Mouse (Mus musculus) limb, embryonic 11.5 days (tissue): ENCODE results near the gene Myh7. TPM values are rescaled to one million over a fixed set of nuclear protein-coding genes. Genes with fewer than 3 reads are reported as not detected.

Experiments
- ATAC-seq: fragments of 200-750 bp; cut with Nextera tagmentation; 2 replicates; pipeline ENCODE4 v1.8.0; 2017; ENCODE audit warnings: low read depth; ENCODE audit not compliant: insufficient number of reproducible peaks, low FRiP score, low TSS enrichment
- DNase-seq: peaks from one replicate; pipeline ENCODE4 v3.0.0-alpha.2; 2015; ENCODE audit warnings: low spot score
- H3K27ac ChIP-seq: fragments of 300-500 bp; sonication (generic); replicated peaks from 2 replicates; pipeline ENCODE4 v1.5.1; 2014; ENCODE audit warnings: low read depth, mild to moderate bottlenecking, low read length
- H3K27me3 ChIP-seq: fragments of 300-500 bp; sonication (generic); 2 replicates; pipeline ENCODE4 v1.6.1; 2014; ENCODE audit warnings: mild to moderate bottlenecking, low read length, mixed read lengths; ENCODE audit not compliant: control insufficient read depth, insufficient read depth
- H3K36me3 ChIP-seq: fragments of 300-500 bp; sonication (generic); 2 replicates; pipeline ENCODE4 v1.6.1; 2014; ENCODE audit warnings: mild to moderate bottlenecking, low read length, moderate library complexity, mixed read lengths; ENCODE audit not compliant: control insufficient read depth, insufficient read depth
- H3K4me1 ChIP-seq: fragments of 300-500 bp; sonication (generic); 2 replicates; pipeline ENCODE4 v1.6.1; 2014; ENCODE audit warnings: low read length, mixed read lengths; ENCODE audit not compliant: control insufficient read depth, insufficient read depth
- H3K4me2 ChIP-seq: fragments of 300-500 bp; sonication (generic); 2 replicates; pipeline ENCODE4 v1.6.1; 2014; ENCODE audit warnings: low read depth, mild to moderate bottlenecking, moderate library complexity; ENCODE audit not compliant: severe bottlenecking
- H3K4me3 ChIP-seq: fragments of 300-500 bp; sonication (generic); 2 replicates; pipeline ENCODE4 v1.5.1; 2014; ENCODE audit warnings: low read depth, low read length
- H3K9ac ChIP-seq: fragments of 300-500 bp; sonication (generic); 2 replicates; pipeline ENCODE4 v1.6.1; 2014; ENCODE audit warnings: mild to moderate bottlenecking, low read length
- H3K9me3 ChIP-seq: fragments of 300-500 bp; sonication (generic); 2 replicates; pipeline ENCODE4 v1.6.1; 2016; ENCODE audit warnings: low read length; ENCODE audit not compliant: control insufficient read depth
- WGBS: fragments of 180-500 bp; shearing (Covaris S2); extraction: QIAGEN DNeasy Blood & Tissue Kit; methylation state at CpG from one replicate; pipeline ENCODE4 v1.1.7; 2014; 5-methylcytosine and 5-hydroxymethylcytosine counted together
- polyA plus RNA-seq: library from polyadenylated mRNA; unstranded; fragments of >200 nt; fragmentation: Nextera tagmentation; extraction: Ambion mirVana; gene quantifications from 2 replicates; pipeline ENCODE4 v1.2.1, GENCODE M21; 2014

The Myh7 gene
- polyA plus RNA-seq, 1 experiment from 2014 or later: 1.5 TPM

DNA sequence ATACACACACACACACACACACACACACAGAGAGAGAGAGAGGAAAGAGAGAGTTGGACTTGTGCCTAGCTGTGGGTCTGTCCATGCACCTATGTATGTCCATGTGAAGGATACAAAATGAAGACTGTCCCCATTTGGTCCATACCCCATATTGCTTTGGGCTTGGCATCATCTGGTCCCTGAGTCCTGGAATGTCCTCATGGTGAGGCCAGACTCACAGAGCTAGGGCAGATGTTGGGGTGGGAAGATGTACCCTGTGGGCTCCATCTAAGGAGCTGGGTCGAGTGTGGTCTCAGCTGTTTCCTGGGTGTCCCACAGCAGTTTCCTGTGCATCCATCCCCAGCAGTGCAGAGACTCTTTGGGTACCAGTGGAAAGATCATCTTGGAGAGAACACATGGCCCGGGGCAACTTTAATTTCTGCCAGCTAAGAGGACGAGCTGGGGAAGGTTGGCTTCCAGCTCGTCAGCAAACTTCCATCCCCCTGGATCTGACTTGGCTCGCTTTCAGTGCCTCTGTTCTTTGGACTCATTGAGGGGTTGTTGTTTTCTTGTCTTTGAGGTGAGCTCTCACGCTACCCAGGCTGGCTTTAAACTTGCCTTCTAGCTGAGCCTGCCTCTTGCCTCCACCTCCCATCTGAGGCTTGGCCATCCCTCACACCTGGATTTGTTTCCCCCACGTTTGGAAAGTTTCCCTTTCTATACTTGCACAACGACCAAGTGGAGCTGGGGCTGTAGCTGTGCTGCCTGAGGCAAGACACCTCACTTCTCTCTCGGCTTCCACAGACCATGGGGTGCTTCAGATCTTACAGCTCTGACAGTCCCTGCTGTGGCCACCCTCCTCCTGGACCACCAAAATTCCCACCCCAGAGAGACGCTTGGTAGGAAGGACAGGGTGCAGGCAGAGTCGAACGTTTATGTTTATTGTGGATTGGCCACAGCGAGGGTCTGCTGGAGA, 53.1 kb downstream of the Myh7 start:
- Histone ChIP-seq H3K36me3 (no peaks in the 10 kb centered on the region), H3K4me1 (0 out of 2 replicates have a peak, but pooled peaks cover 3% of the 10 kb centered on the region)

DNA sequence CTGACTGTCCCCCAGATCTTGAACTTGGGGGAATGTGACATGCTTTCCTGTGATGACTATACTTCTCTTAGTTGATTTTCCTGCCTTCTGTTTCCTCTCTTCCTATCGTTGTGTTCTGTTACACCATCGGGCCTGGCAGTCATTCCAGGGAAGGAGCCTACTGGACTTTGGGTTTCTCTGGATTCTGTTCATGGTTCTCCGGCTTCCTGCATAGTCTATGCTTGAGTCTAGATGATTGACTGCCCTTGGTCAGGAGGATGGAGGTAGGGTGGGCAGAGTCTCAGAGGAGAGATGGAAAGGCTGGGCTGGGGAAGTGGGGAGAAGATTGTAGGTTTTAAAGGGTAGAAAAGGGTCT, 54.3 kb downstream of the Myh7 start:
- DNase-seq (no peak), ATAC-seq (no peak)
- WGBS: 77% methylated on average over 3 of the region's 3 CpGs
- no peaks in the 10 kb centered on the region for H3K9me3 ChIP-seq
- no peak overlapping the region for H3K27ac ChIP-seq
- H3K9ac ChIP-seq: no peak overlapping the region
- H3K36me3 ChIP-seq: no peaks in the 10 kb centered on the region
- H3K27me3 ChIP-seq: no peaks in the 10 kb centered on the region
- H3K4me2 ChIP-seq: no peak overlapping the region
- no peak overlapping the region for H3K4me3 ChIP-seq
- H3K4me1 ChIP-seq: 0 out of 2 replicates have a peak, but pooled peaks cover 3% of the 10 kb centered on the region

More for the DNA sequence above, 53.1 kb downstream of the Myh7 start:
- Histone ChIP-seq H3K9me3 (no peaks in the 10 kb centered on the region), H3K4me2 (no peak overlapping the region), H3K4me3 (no peak overlapping the region), H3K27me3 (no peaks in the 10 kb centered on the region), H3K9ac (no peak overlapping the region), H3K27ac (no peak overlapping the region)
- no peak for DNase-seq
- WGBS: 62% methylated on average over 13 of the region's 13 CpGs
- no peak for ATAC-seq

DNA sequence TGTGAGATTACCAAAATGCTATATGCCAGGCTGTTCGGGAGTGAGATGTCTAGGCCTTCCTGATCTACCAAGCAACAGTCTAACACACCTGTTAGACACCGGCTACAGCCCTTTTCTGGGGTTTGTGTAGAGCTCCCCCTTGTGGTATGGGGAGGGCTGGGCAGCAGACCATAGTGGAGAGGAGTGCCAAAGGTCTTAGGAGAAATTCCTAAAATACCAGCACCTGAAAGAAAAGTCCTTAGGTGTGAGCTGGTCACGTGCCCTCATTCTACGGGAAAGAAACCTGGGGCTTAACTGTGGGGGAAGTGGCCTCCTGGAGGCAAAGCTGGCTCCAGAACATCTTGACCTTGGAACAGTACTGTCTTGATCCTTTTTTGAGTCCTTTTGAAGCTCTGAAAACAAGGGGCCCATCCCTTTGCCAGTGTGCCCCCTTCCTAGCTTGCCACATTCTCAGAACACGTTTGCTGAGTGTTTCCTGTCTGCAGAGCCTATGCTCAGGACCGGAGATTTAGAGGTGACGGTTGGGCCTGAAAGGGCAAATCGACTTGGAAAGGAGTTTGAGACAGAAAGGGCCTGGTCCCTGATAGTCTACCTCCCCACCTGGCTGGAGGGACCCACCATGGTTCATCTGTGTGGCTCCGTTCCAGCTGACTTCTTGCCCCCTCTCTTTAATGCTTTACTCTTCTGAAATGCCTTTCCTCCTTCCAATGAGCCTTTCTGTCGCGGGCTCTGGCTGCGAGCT, 54.8 kb downstream of the Myh7 start:
- H3K4me2 ChIP-seq: no peak overlapping the region
- no peaks in the 10 kb centered on the region for H3K36me3 ChIP-seq
- 0 out of 2 replicates have a peak, but pooled peaks cover 3% of the 10 kb centered on the region for H3K4me1 ChIP-seq
- peak; percentile 76 for DNase-seq
- no peak overlapping the region for H3K27ac ChIP-seq
- no peak; the same call in 1 of the 2 replicates for ATAC-seq
- WGBS: 48% methylated on average over 12 of the region's 12 CpGs
- no peaks in the 10 kb centered on the region for H3K9me3 ChIP-seq
- no peaks in the 10 kb centered on the region for H3K27me3 ChIP-seq
- H3K4me3 ChIP-seq: no peak overlapping the region
- no peak overlapping the region for H3K9ac ChIP-seq

DNA sequence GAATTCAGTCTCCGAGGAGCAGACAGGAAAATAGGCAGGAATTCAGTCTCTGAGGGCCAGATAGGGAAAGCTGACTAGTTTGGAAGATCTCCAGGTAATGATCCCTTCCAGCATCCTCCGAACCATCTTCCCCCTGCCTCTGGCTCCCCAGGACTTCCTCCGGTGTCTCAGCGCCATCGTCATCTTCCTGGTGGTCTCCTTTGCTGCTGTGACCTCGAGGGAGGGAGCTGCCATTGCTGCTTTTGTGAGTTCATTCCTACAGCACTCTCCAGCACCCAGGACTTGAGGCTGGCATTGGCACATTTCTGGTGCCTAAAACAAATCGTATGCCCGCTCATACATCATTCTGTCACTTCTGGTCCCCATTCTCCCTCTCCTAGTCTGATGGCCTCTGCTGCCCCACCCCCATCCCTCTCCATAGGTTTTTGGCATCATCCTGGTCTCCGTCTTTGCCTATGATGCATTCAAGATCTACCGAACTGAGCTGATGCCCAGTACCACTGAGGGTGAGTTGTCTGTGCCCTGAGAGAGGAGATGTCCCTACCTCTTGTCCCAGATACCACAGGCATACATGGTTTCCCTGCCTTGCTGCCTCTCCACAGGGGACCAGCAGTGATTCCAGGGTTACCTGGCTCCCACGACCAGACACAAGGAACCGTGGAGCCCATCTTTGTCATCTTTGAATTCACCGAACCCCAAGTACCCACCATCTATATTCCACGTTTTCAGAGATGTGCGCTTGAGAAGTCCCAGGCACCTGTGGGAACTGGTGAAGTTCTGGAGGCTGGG, 55.8 kb downstream of the Myh7 start:
- Histone ChIP-seq H3K9me3 (no peaks in the 10 kb centered on the region), H3K36me3 (no peaks in the 10 kb centered on the region), H3K4me1 (0 out of 2 replicates have a peak, but pooled peaks cover 3% of the 10 kb centered on the region), H3K9ac (no peak overlapping the region), H3K27ac (no peak overlapping the region), H3K4me3 (no peak overlapping the region), H3K4me2 (no peak overlapping the region), H3K27me3 (no peaks in the 10 kb centered on the region)
- 81% methylated on average over 15 of the region's 15 CpGs for WGBS
- DNase-seq: no peak
- no peak for ATAC-seq

DNA sequence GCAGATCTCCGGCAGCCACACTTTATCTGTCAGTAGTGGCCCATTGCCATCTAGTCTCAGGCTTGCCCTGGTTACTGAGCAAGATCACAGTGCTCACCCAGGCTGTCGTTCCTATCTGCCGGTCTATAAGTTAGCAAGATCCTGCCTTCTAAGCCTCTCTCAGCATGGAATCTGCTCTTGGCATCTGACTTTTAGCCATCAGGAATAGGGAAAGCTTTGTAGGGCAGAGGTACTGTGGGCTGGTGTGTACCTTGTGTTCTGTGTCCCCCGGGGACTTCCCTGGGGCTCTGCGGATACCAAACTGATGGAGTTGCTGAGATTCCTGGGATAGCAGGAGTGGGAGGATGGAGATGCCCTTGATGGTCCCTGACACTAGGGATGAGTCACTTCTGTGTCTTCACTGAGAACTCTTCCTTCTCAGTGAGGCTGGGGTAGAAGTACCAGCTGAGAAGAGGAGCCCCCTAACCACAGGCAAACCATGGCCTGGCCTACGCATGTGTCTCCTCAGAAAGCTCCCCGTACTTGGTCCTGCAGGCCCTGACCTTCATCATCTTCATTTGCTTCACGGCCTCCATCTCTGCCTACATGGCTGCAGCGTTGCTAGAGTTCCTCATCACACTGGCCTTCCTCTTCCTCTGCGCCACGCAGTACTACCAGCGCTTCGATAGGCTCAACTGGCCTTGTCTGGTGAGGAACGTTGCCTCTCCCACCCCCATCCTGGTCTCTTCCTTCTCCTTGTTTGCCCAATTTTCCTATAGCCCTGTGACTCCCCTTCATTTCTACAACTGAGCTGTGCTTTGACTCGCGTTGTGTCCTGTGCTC, 56.9 kb downstream of the Myh7 start:
- DNase-seq (no peak), ATAC-seq (no peak)
- Histone ChIP-seq H3K27ac (no peak overlapping the region), H3K36me3 (no peaks in the 10 kb centered on the region), H3K4me1 (peaks cover 3% of the 10 kb centered on the region; the same call in 1 of the 2 replicates), H3K4me3 (no peak overlapping the region), H3K27me3 (no peaks in the 10 kb centered on the region), H3K4me2 (no peak overlapping the region), H3K9ac (no peak overlapping the region), H3K9me3 (no peaks in the 10 kb centered on the region)
- WGBS: 88% methylated on average over 16 of the region's 16 CpGs

DNA sequence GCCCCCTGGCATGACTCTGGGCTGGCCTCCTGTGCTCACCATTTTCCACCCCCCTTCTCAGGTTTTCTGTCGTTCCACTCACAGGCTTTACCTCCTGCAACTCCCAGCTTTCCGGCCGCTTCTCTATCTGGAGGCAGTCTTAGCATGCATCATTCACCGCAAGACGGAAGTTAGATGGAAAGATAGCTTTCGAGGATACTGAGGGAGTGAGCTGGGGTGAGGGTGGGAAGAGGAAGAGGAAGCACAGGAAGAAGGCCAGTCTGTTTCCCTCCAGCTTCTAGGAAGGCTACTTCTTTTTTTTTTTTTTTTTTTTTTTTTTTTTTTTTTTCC, 57.6 kb downstream of the Myh7 start:
- H3K27ac ChIP-seq: no peak overlapping the region
- no peak overlapping the region for H3K4me2 ChIP-seq
- H3K36me3 ChIP-seq: no peaks in the 10 kb centered on the region
- no peaks in the 10 kb centered on the region for H3K27me3 ChIP-seq
- ATAC-seq: no peak
- no peak overlapping the region for H3K9ac ChIP-seq
- H3K4me3 ChIP-seq: no peak overlapping the region
- no peak for DNase-seq
- no peaks in the 10 kb centered on the region for H3K9me3 ChIP-seq
- H3K4me1 ChIP-seq: peaks cover 3% of the 10 kb centered on the region; the same call in 1 of the 2 replicates
- 67% methylated on average over 6 of the region's 6 CpGs for WGBS

DNA sequence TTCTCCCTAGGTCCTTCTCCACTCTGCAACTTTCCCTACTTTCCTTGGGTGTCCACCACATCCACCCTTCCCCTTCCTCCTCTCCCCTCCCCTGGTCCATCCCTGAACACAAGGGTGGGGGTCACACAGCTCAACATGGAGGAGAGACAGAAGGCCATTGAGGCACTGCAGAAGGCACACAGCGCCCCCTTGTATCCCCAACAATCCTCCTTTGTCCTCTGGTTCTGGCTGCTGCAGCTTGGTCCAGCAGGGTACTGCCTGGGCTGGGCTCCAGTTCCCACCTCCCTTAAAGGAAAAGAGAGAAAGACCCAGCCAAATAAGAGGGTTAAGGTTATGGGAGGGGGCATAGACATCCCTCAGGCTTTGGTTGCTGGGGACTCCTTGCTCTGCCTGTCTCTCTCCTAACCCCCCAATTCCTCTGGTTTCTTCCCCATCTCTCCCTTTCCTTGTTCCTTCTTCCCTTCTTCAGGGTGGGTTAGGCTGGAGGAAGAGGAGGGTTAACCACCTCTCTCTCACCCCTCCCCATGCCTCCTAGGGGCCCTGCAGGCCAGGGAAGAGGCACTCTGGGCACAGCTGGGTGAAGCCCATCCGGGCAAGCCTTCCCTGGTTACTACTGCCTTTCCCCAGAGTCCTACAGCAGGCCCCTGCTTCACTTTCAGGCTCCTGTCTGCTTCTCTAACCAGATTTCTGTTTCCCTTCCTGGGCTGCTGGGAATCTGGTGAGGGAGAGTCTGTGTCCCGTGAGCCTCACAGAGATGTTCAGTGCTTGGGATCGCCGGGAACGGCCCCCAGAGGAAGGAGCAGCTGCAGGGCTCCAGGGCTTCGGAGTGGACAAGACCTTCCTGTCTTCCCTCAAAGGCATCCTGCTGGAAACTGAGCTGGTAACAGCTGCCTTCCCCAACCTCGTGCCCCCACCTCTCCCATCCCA, 58.3 kb downstream of the Myh7 start, which contains the start of gene Cmtm5:
Gene Cmtm5, plus strand, starts transcription at position 358 of the 927 bp plus-strand sequence.
- WGBS: 41% methylated on average over 8 of the region's 8 CpGs
- Histone ChIP-seq H3K4me1 (peaks cover 3% of the 10 kb centered on the region; the same call in 1 of the 2 replicates), H3K9me3 (no peaks in the 10 kb centered on the region), H3K27me3 (no peaks in the 10 kb centered on the region), H3K9ac (no peak within 1 kb of the TSS), H3K4me3 (no peak within 1 kb of the TSS), H3K27ac (peak within 1 kb of the TSS; percentile 9; the same call in 1 of the 2 replicates), H3K4me2 (no peak within 1 kb of the TSS), H3K36me3 (no peaks in the 10 kb centered on the region)
- no peak for DNase-seq
- ATAC-seq: no peak
